In genomic region chr14:54638210-54638609, GRCm38 (mm10) we compare ENCODE assay signal across 1 mouse cellular context.
TF ChIP-seq lines count a peak whose summit lies in the region.

No protein-coding gene starts in this region.

TF ChIP-seq in MEL, 35 proteins besides CTCF, POLR2A, EP300 and RAD21 (continued from another document):
- TF ChIP-seq MAFK (IDR thresholded peaks at IDR 0.05; ENCODE audit: borderline replicate concordance, low read depth, low read length) (no peak), ETS1 (IDR thresholded peaks at IDR 0.05; ENCODE audit: low read depth, low read length) (no peak), USF1 (IDR thresholded peaks at IDR 0.05; ENCODE audit: low read depth, low read length) (no peak), SMC3 (IDR thresholded peaks at IDR 0.05; ENCODE audit: low read depth, low read length) (peak; percentile 55), ZC3H11A (IDR thresholded peaks at IDR 0.05; ENCODE audit: low read depth, low read length) (peak; percentile 36), MAZ (IDR thresholded peaks at IDR 0.05; ENCODE audit: low read depth, low read length) (no peak), CHD2 (IDR thresholded peaks at IDR 0.05; ENCODE audit: low read length) (no peak)
TF ChIP-seq in MEL: peak in this region for 2.
